Mouse (Mus musculus) MEL (cell line): ENCODE results near the gene Abca2. TPM values are rescaled to one million over a fixed set of nuclear protein-coding genes. Genes with fewer than 3 reads are reported as not detected.

Experiments
- DNase-seq: peaks from one replicate; pipeline ENCODE4 v3.0.0; 2011; ENCODE audit warnings: low read depth, low spot score
- H3K27ac ChIP-seq: 2 replicates; pipeline ENCODE4 v1.5.1; 2012; ENCODE audit warnings: low read depth, mild to moderate bottlenecking, control low read depth, low read length, moderate library complexity; ENCODE audit not compliant: control insufficient read depth
- H3K27me3 ChIP-seq, 2 experiments: fragments of 150-350 bp in 1 of 2; sonication (generic) in 1 of 2; 2 replicates each; pipeline ENCODE4 v1.6.1; 2012; ENCODE audit warnings: low read length in 2 of 2, mild to moderate bottlenecking in 2 of 2, improper control_type of control experiment in 1 of 2, moderate library complexity in 1 of 2; ENCODE audit not compliant: insufficient read depth in 2 of 2, control insufficient read depth in 1 of 2
- H3K36me3 ChIP-seq, 2 experiments: 2 replicates each; pipeline ENCODE4 v1.6.1; 2012 to 2014; ENCODE audit warnings: low read length in 2 of 2, improper control_type of control experiment in 1 of 2, inconsistent platforms in 1 of 2, mild to moderate bottlenecking in 1 of 2; ENCODE audit not compliant: insufficient read depth in 2 of 2, control insufficient read depth in 1 of 2
- H3K4me1 ChIP-seq, 2 experiments: fragments of 150-350 bp in 1 of 2; sonication (generic) in 1 of 2; 2 replicates each; pipeline ENCODE4 v1.6.1; 2012; ENCODE audit warnings: low read length in 2 of 2, improper control_type of control experiment in 1 of 2, mild to moderate bottlenecking in 1 of 2; ENCODE audit not compliant: insufficient read depth in 2 of 2, control insufficient read depth in 1 of 2
- H3K4me3 ChIP-seq, 2 experiments: fragments of 150-350 bp in 1 of 2; sonication (generic) in 1 of 2; 2 replicates each; pipeline ENCODE4 v1.5.1; 2012; ENCODE audit warnings: low read depth in 2 of 2, low read length in 2 of 2, mild to moderate bottlenecking in 2 of 2, moderate library complexity in 2 of 2, control low read depth in 1 of 2, improper control_type of control experiment in 1 of 2; ENCODE audit not compliant: control insufficient read depth in 1 of 2, insufficient read depth in 1 of 2
- H3K79me2 ChIP-seq: 2 replicates; pipeline ENCODE4 v1.6.1; 2012; ENCODE audit warnings: mild to moderate bottlenecking, low read length, moderate library complexity; ENCODE audit not compliant: control insufficient read depth, poor library complexity, insufficient read depth
- H3K9ac ChIP-seq: 2 replicates; pipeline ENCODE4 v1.6.1; 2012; ENCODE audit warnings: low read depth, mild to moderate bottlenecking, control low read depth, low read length, moderate library complexity; ENCODE audit not compliant: control insufficient read depth, poor library complexity, severe bottlenecking
- H3K9me3 ChIP-seq: fragments of 150-350 bp; sonication (generic); replicated peaks from 2 replicates; pipeline ENCODE4 v1.6.1; 2012; ENCODE audit warnings: mild to moderate bottlenecking, low read length, improper control_type of control experiment, moderate library complexity; ENCODE audit not compliant: insufficient read depth
- BHLHE40 ChIP-seq: IDR thresholded peaks from 2 replicates; pipeline ENCODE4 v1.6.1; 2012; ENCODE audit warnings: low read depth, mild to moderate bottlenecking, inconsistent platforms, low read length, improper control_type of control experiment, borderline replicate concordance
- CHD1 ChIP-seq: IDR thresholded peaks from 2 replicates; pipeline ENCODE4 v1.6.1; 2012; ENCODE audit warnings: low read depth, mild to moderate bottlenecking, inconsistent platforms, low read length, improper control_type of control experiment
- CHD2 ChIP-seq: IDR thresholded peaks from 2 replicates; pipeline ENCODE4 v1.6.1; 2011; ENCODE audit warnings: low read length, improper control_type of control experiment
- E2F4 ChIP-seq: IDR thresholded peaks from 2 replicates; pipeline ENCODE4 v1.6.1; 2011; ENCODE audit warnings: low read depth, low read length, improper control_type of control experiment, borderline replicate concordance
- ELF1 ChIP-seq: IDR thresholded peaks from 2 replicates; pipeline ENCODE4 v1.6.1; 2014; ENCODE audit warnings: low read depth, mild to moderate bottlenecking, inconsistent platforms, low read length, improper control_type of control experiment, moderate library complexity
- EP300 ChIP-seq, 2 experiments: IDR thresholded peaks; 2 replicates each; pipeline ENCODE4 v1.6.1; 2011; ENCODE audit warnings: improper control_type of control experiment in 2 of 2, low read length in 2 of 2, low read depth in 1 of 2, mild to moderate bottlenecking in 1 of 2
- ETS1 ChIP-seq: IDR thresholded peaks from 2 replicates; pipeline ENCODE4 v1.6.1; 2012; ENCODE audit warnings: low read depth, mild to moderate bottlenecking, inconsistent platforms, low read length, improper control_type of control experiment, moderate library complexity
- GATA1 ChIP-seq: IDR thresholded peaks from 2 replicates; pipeline ENCODE4 v1.6.1; 2011; ENCODE audit warnings: low read depth, low read length, improper control_type of control experiment
- HCFC1 ChIP-seq: IDR thresholded peaks from 2 replicates; pipeline ENCODE4 v1.6.1; 2012; ENCODE audit warnings: low read depth, mild to moderate bottlenecking, inconsistent platforms, low read length, improper control_type of control experiment, moderate library complexity
- JUND ChIP-seq: IDR thresholded peaks from 2 replicates; pipeline ENCODE4 v1.6.1; 2011; ENCODE audit warnings: low read depth, mild to moderate bottlenecking, improper control_type of control experiment, low read length
- MAX ChIP-seq: IDR thresholded peaks from 2 replicates; pipeline ENCODE4 v1.6.1; 2011; ENCODE audit warnings: low read length, improper control_type of control experiment
- MYB ChIP-seq: IDR thresholded peaks from 2 replicates; pipeline ENCODE4 v1.6.1; 2011; ENCODE audit warnings: mild to moderate bottlenecking, low read depth, low read length, improper control_type of control experiment
- MYC ChIP-seq: IDR thresholded peaks from 2 replicates; pipeline ENCODE4 v1.6.1; 2011; ENCODE audit warnings: low read depth, mild to moderate bottlenecking, low read length, improper control_type of control experiment, moderate library complexity
- NRF1 ChIP-seq: IDR thresholded peaks from 2 replicates; pipeline ENCODE4 v1.6.1; 2014; ENCODE audit warnings: low read depth, mild to moderate bottlenecking, inconsistent platforms, low read length, improper control_type of control experiment, moderate library complexity; ENCODE audit not compliant: poor library complexity, insufficient read depth, severe bottlenecking
- POLR2A ChIP-seq, 2 experiments: IDR thresholded peaks; 2 replicates each; pipeline ENCODE4 v1.6.1; 2011 to 2012; ENCODE audit warnings: low read length in 2 of 2, mild to moderate bottlenecking in 2 of 2, control low read depth in 1 of 2, improper control_type of control experiment in 1 of 2, low read depth in 1 of 2, moderate library complexity in 1 of 2; ENCODE audit not compliant: control insufficient read depth in 1 of 2, insufficient read depth in 1 of 2, poor library complexity in 1 of 2
- POLR2AphosphoS2 ChIP-seq: IDR thresholded peaks from 2 replicates; pipeline ENCODE4 v1.6.1; 2011; ENCODE audit warnings: low read length, improper control_type of control experiment
- RCOR1 ChIP-seq: IDR thresholded peaks from 2 replicates; pipeline ENCODE4 v1.6.1; 2012; ENCODE audit warnings: low read depth, mild to moderate bottlenecking, inconsistent platforms, low read length, improper control_type of control experiment
- SMC3 ChIP-seq: IDR thresholded peaks from 2 replicates; pipeline ENCODE4 v1.6.1; 2011; ENCODE audit warnings: low read depth, low read length, improper control_type of control experiment
- ZKSCAN1 ChIP-seq: IDR thresholded peaks from 2 replicates; pipeline ENCODE4 v1.6.1; 2012; ENCODE audit warnings: low read depth, mild to moderate bottlenecking, inconsistent platforms, low read length, improper control_type of control experiment, moderate library complexity
- ZMIZ1 ChIP-seq: IDR thresholded peaks from 2 replicates; pipeline ENCODE4 v1.6.1; 2012; ENCODE audit warnings: low read depth, mild to moderate bottlenecking, inconsistent platforms, low read length, improper control_type of control experiment, moderate library complexity
- polyA plus RNA-seq, 2 experiments: library from polyadenylated mRNA; stranded (reverse) in 1 of 2; unstranded in 1 of 2; fragments of >175 nt in 1 of 2; fragments of >200 nt in 1 of 2; gene quantifications; 2 replicates each; pipeline versions ENCODE4 v1.2.1 to v1.2.4; 2012; ENCODE audit warnings: low replicate concordance in 2 of 2, low read depth in 1 of 2; ENCODE audit not compliant: insufficient read length in 2 of 2, insufficient read depth in 1 of 2, missing spikeins in 1 of 2
- total RNA-seq: library from RNA; depleted of rRNA; stranded (reverse); fragments of 300-350 nt; gene quantifications from 2 replicates; pipeline ENCODE4 v1.2.3, GENCODE M21; 2012

The Abca2 gene
- total and polyA plus RNA-seq, 3 experiments, result 10.4 to 42.2 TPM; not detected in 1

DNA sequence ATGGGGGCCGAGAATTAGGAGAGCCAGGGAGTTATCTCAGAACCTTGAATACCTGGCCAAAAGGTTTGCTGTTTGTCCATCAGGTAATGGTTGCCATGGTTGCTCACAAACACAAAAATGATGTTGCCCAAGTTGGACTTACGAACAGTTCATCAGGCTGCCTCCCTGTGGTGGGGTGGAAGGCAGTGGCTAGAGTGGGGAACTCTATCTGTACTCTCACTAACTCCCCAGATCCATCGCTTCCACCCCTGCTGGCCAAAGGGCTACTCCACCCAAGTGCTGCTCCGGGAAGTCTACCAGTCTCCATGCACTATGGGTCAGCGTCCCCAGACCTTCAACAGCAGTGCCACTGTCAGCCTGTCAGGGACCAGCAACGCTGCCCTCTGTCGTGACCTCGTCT is 29.5 kb upstream of the Abca2 start, which contains the start of gene Npdc1:
Npdc1 (plus strand) TSS at position 301 of the 400 bp plus-strand sequence.
- no peak for TF ChIP-seq MAX
- TF ChIP-seq MYC, result no peak
- TF ChIP-seq MYB, result no peak
- no peak for TF ChIP-seq GATA1
- TF ChIP-seq EP300 (IDR thresholded peaks at IDR 0.05; ENCODE audit: low read depth in 1 of 2, low read length in 2 of 2), result no peak
- no peak for TF ChIP-seq RCOR1
- no peak for TF ChIP-seq SMC3
- no peak for TF ChIP-seq E2F4
- TF ChIP-seq POLR2AphosphoS2, result no peak
- no peak for TF ChIP-seq CHD1
- TF ChIP-seq JUND, result no peak
- TF ChIP-seq NRF1, result no peak
- TF ChIP-seq ELF1, result no peak
- TF ChIP-seq POLR2A (IDR thresholded peaks at IDR 0.05; ENCODE audit: control insufficient read depth in 1 of 2, insufficient read depth in 1 of 2, low read depth in 1 of 2, low read length in 2 of 2, poor library complexity in 1 of 2), result no peak
- TF ChIP-seq CHD2, result no peak
- TF ChIP-seq BHLHE40, result no peak
- TF ChIP-seq HCFC1, result no peak
- TF ChIP-seq ZMIZ1, result no peak
- Histone ChIP-seq H3K4me3 (no peak within 1 kb of the TSS), H3K27ac (no peak within 1 kb of the TSS), H3K9ac (no peak within 1 kb of the TSS), H3K27me3 (peaks cover 4 to 6% of the 10 kb centered on the region in 2 experiments; a peak in 2 of 4 replicates), H3K79me2 (no peaks in the 10 kb centered on the region), H3K9me3 (no peaks in the 10 kb centered on the region), H3K4me1 (no peaks in the 10 kb centered on the region), H3K36me3 (no peaks in the 10 kb centered on the region)
- DNase-seq, result no peak

- Histone ChIP-seq H3K27me3 (peaks cover 0 to 5% of the 10 kb centered on the region in 2 experiments; a peak in 1 of 4 replicates), H3K9me3 (no peaks in the 10 kb centered on the region)
- TF ChIP-seq ETS1 (no peak), CHD1 (no peak), MYC (no peak), ZKSCAN1 (no peak)
- TF ChIP-seq, all 39 proteins: peak for 0
- DNase-seq, result no peak
- Histone ChIP-seq H3K27ac (no peak overlapping the region), H3K9ac (no peak overlapping the region), H3K4me1 (no peaks in the 10 kb centered on the region), H3K36me3 (no peaks in the 10 kb centered on the region), H3K79me2 (no peaks in the 10 kb centered on the region), H3K4me3 (no peak overlapping the region)
These were observed 28.2 kb upstream of the Abca2 start for GRCm38 (mm10) chr2:25400291-25400690.
